Mouse (Mus musculus) heart, adult 2 months (tissue): ENCODE measurements around the gene Pdxdc1. TPM values are rescaled to one million over a fixed set of nuclear protein-coding genes. Genes with fewer than 3 reads are reported as not detected.

ENCODE experiments used
- DNase-seq, 2 experiments: peaks; one replicate each; pipeline ENCODE4 v3.0.0; 2021
- H3K27ac ChIP-seq: fragments of 200-600 bp; 2 replicates; pipeline ENCODE4 v1.8.1; 2022
- H3K27me3 ChIP-seq: fragments of 200-500 bp; 2 replicates; pipeline ENCODE4 v1.6.1; 2012; ENCODE audit warnings: mild to moderate bottlenecking, low read length, inconsistent platforms, mixed read lengths; ENCODE audit not compliant: control insufficient read depth, insufficient read depth
- H3K36me3 ChIP-seq: fragments of 200-500 bp; 2 replicates; pipeline ENCODE4 v1.6.1; 2012; ENCODE audit warnings: low read length, inconsistent platforms; ENCODE audit not compliant: control insufficient read depth, insufficient read depth
- H3K4me1 ChIP-seq: fragments of 200-500 bp; 2 replicates; pipeline ENCODE4 v1.6.1; 2011; ENCODE audit warnings: low read length; ENCODE audit not compliant: control insufficient read depth, insufficient read depth
- H3K4me3 ChIP-seq: fragments of 200-600 bp; 2 replicates; pipeline ENCODE4 v1.8.1; 2022
- H3K79me2 ChIP-seq: fragments of 200-500 bp; replicated peaks from 2 replicates; pipeline ENCODE4 v1.6.1; 2012; ENCODE audit warnings: mild to moderate bottlenecking, inconsistent platforms, low read length, moderate library complexity, mixed read lengths; ENCODE audit not compliant: control insufficient read depth, insufficient read depth
- H3K9ac ChIP-seq: fragments of 200-500 bp; 2 replicates; pipeline ENCODE4 v1.6.1; 2012; ENCODE audit warnings: low read depth, mild to moderate bottlenecking, control low read depth, inconsistent platforms, low read length, mixed read lengths
- CTCF ChIP-seq: fragments of 200-600 bp; IDR thresholded peaks from 2 replicates; pipeline ENCODE4 v1.8.1; 2022; ENCODE audit warnings: antibody characterized with exemption, mild to moderate bottlenecking, moderate library complexity
- EP300 ChIP-seq: fragments of 200-500 bp; IDR thresholded peaks from 2 replicates; pipeline ENCODE4 v1.6.1; 2011; ENCODE audit warnings: low read depth, low read length, control low read depth; ENCODE audit not compliant: insufficient read depth
- POLR2A ChIP-seq: fragments of 200-500 bp; IDR thresholded peaks from 2 replicates; pipeline ENCODE4 v1.6.1; 2011; ENCODE audit warnings: mild to moderate bottlenecking, low read depth, low read length, control low read depth; ENCODE audit not compliant: insufficient read depth
- WGBS: fragments of 180-500 bp; shearing (Covaris S2); methylation state at CpG from one replicate; pipeline ENCODE4 v1.1.7; 2018; 5-methylcytosine and 5-hydroxymethylcytosine counted together
- intact Hi-C: fragments of 180-260 bp; cut with DNase I; formaldehyde crosslinking; loops from one replicate; pipeline ENCODE4 v1.15.1; 2025
- long read RNA-seq: library from polyadenylated mRNA; stranded (forward); transcript quantifications from one replicate; pipeline ENCODE4 v2.0.0, GENCODE M21; 2021
- polyA plus RNA-seq: library from polyadenylated mRNA; depleted of rRNA; stranded (reverse); fragments of >200 nt; gene quantifications from 2 replicates; pipeline ENCODE4 v1.2.3, GENCODE M21; 2012; rRNA removed
- total RNA-seq, 2 experiments: library from RNA; stranded (reverse); gene quantifications; 2 replicates each; pipeline ENCODE4 v1.2.3; 2021

Gene Pdxdc1
- 10 to 100 TPM; 71.3 to 92.7 TPM for total RNA-seq
- 67.3 and 111 TPM in 2 replicates for polyA plus RNA-seq
- long read RNA-seq, full-length matches to known transcripts, result 30 of 44 reads
- long read RNA-seq, partial matches to known transcripts, result 3 of 44 reads
- long read RNA-seq, other reads (novel, unspliced or antisense), result 11 of 44 reads

DNA sequence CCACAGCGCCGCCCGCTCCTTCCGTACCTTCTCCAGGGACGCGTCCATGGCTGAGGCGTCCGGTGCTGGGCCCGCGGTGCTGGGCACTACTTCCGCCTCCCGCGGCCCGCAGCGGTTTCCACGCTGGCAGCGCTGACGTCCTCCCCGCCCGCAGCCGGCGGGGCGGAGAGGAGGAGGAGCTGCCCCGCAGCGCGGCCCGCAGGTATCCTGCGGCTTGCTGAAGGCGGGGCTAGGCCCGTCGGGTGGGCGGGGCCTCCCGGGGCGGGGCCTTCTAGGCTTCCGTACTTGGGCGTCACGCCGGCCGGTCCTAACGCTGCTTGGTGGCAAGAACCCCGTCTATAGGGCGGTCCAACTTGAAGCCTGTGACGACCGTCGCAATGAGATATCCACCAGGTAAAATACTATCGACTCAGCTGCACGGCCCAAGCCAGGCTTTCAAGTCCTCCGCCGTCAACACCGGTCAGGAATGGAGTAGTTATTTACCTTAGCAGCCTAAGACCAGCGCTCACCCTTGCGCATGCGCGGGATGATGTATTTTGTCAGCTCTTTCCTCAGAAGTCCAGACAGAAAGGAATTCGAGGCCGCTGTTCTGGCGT lies at the start of gene Pdxdc1, which contains the start of gene Mpv17l:
Gene Pdxdc1 (minus strand): TSS at position 244 of the 596 bp plus-strand sequence.
Gene Mpv17l (plus strand): TSS at position 274 of the 596 bp plus-strand sequence.
- 0% methylated on average over 53 of the region's 57 CpGs for WGBS
- intact Hi-C loops, result loop anchor here (1.0 to 10.0 kb wide), 3 partner anchors 86 to 412 kb away; partner anchors contain the start of genes Fopnl and Ntan1

GRCm38 (mm10) chr16:13951245-13951644 lies 48.3 kb upstream of the Pdxdc1 start:
- Histone ChIP-seq H3K27ac (no peak overlapping the region), H3K27me3 (no peaks in the 10 kb centered on the region), H3K79me2 (no peaks in the 10 kb centered on the region), H3K9ac (no peak overlapping the region), H3K4me3 (no peak overlapping the region), H3K36me3 (no peaks in the 10 kb centered on the region), H3K4me1 (no peaks in the 10 kb centered on the region)
- WGBS, result 74% methylated on average over 3 of the region's 3 CpGs
- DNase-seq, result no peak
- TF ChIP-seq EP300, result no peak
- no peak for TF ChIP-seq CTCF
- TF ChIP-seq POLR2A, result no peak
- intact Hi-C loops, result no loop called here

More for the DNA sequence above, at the start of gene Pdxdc1, which contains the start of gene Mpv17l:
- Histone ChIP-seq H3K4me1 (peaks cover 3% of the 10 kb centered on the region), H3K79me2 (peaks cover 3% of the 10 kb centered on the region; the same call in 1 of the 2 replicates), H3K36me3 (no peaks in the 10 kb centered on the region), H3K27me3 (no peaks in the 10 kb centered on the region), H3K4me3 (peak within 1 kb of the TSS; percentile 94), H3K27ac (peak within 1 kb of the TSS; percentile 85), H3K9ac (peak within 1 kb of the TSS; percentile 81)
- TF ChIP-seq CTCF, result no peak
- TF ChIP-seq POLR2A, result peak; percentile 73
- 0 out of 2 replicates have a peak, but pooled peaks have one; percentile 24 for TF ChIP-seq EP300
- DNase-seq, result peak; percentile 98 to 99

DNA sequence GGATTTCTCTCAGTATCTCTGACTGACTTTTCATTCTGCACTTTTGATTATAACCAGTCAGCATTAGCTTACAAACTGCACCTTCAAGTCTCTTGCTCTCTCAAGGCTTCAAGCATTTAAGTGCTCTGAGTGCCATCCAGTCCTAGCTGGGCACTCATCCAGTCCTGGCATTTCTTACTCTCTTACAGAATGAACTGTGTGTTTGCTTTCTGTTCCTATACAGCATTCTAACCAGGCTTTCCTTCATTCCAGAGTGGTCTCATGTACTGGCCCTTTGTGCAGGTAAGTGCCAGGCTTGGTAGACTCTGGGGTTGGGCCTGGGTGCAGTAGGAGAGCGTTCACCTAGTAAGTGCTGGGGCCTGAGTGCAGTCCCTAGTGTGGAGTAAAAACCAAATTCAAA lies 43.4 kb upstream of the Pdxdc1 start:
- Histone ChIP-seq H3K9ac (no peak overlapping the region), H3K4me3 (no peak overlapping the region), H3K27me3 (no peaks in the 10 kb centered on the region), H3K79me2 (no peaks in the 10 kb centered on the region), H3K4me1 (no peaks in the 10 kb centered on the region), H3K36me3 (no peaks in the 10 kb centered on the region), H3K27ac (no peak overlapping the region)
- TF ChIP-seq EP300 (no peak), POLR2A (no peak)
- WGBS, result 90% methylated on average over 1 of the region's 1 CpGs
- intact Hi-C loops, result no loop called here
- no peak for DNase-seq

DNA sequence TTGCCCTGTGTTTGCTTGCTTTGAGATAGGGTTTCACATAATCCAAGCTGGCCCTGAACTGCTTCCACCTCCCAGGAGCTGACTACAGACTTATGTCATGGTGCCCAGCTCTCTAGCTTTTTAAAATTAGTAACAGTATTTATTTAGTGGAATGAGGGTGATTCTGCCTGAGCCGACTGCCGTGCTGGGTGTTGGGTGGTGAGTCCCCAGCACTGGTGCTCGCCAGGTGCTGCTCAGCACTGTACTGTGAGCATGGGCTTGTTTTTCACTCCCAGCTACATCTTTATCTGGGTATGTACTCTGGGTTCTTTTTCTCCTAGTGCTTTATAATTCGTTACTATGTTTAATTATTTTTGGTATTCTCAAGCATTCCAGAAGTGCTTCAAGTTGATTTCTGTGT lies 42.2 kb upstream of the Pdxdc1 start:
- Histone ChIP-seq H3K79me2 (no peaks in the 10 kb centered on the region), H3K4me3 (no peak overlapping the region), H3K9ac (no peak overlapping the region), H3K4me1 (no peaks in the 10 kb centered on the region), H3K27me3 (peaks cover 3% of the 10 kb centered on the region), H3K27ac (no peak overlapping the region), H3K36me3 (no peaks in the 10 kb centered on the region)
- TF ChIP-seq POLR2A (no peak), CTCF (no peak), EP300 (no peak)
- WGBS, result 67% methylated on average over 4 of the region's 4 CpGs
- intact Hi-C loops, result no loop called here
- DNase-seq, result no peak

DNA sequence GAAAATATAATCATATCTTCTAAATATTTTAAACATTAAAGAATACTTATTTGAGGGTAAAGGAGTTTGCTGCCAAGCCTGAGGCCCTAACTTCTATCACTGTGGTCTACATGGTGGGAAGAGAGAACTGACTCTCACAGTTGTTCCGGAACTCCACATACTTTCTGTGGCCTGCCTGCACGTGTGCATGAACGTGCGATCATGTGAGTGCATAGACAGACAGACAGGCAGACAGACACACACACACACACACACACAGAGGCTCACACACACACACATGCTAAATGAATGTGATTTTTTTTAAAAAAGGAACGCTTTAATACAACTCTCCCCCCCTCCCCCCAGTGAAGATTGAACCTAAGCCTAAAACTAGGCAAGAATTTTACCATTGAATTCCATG lies 41.8 kb upstream of the Pdxdc1 start:
- H3K36me3 ChIP-seq, result no peaks in the 10 kb centered on the region
- 72% methylated on average over 5 of the region's 5 CpGs for WGBS
- H3K4me1 ChIP-seq, result no peaks in the 10 kb centered on the region
- TF ChIP-seq CTCF (no peak), EP300 (no peak), POLR2A (no peak)
- intact Hi-C loops, result no loop called here
- no peak overlapping the region for H3K9ac ChIP-seq
- H3K79me2 ChIP-seq, result no peaks in the 10 kb centered on the region
- no peak overlapping the region for H3K4me3 ChIP-seq
- peaks cover 3% of the 10 kb centered on the region for H3K27me3 ChIP-seq
- DNase-seq, result no peak
- no peak overlapping the region for H3K27ac ChIP-seq

DNA sequence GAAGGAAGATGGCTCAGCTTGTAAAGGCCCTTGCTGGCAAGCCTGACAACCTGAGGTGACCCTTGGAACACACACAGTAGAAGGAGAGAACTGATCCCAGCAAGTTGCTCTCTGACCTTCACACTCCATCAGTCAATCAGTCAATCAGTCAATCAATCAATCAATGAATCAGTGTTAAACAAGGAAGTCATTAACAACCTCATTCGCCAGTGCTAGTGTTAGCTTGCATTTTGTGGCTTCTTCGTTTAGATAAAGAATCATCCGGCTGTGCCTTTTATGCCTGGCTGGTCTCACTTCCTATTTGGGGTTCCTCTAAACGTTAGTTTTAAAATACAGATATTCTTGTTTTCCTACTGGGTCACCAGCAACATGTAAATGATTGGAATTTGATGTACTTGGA lies 41.2 kb upstream of the Pdxdc1 start:
- no peak overlapping the region for H3K27ac ChIP-seq
- peaks cover 3% of the 10 kb centered on the region for H3K27me3 ChIP-seq
- no peak for DNase-seq
- intact Hi-C loops, result no loop called here
- no peak overlapping the region for H3K9ac ChIP-seq
- no peak overlapping the region for H3K4me3 ChIP-seq
- TF ChIP-seq CTCF (no peak), EP300 (no peak), POLR2A (no peak)
- H3K79me2 ChIP-seq, result no peaks in the 10 kb centered on the region
- WGBS, result 45% methylated on average over 4 of the region's 4 CpGs
- H3K4me1 ChIP-seq, result no peaks in the 10 kb centered on the region
- H3K36me3 ChIP-seq, result no peaks in the 10 kb centered on the region
